Mouse (Mus musculus) brain, embryonic 14.5 days (tissue): ENCODE measurements around the gene Ddx1.

Experiments used
- CTCF ChIP-seq: fragments of 200-500 bp; IDR thresholded peaks from 2 replicates; pipeline ENCODE4 v1.5.1; 2012; ENCODE audit warnings: inconsistent platforms, mild to moderate bottlenecking, moderate library complexity, borderline replicate concordance; ENCODE audit not compliant: insufficient read depth, insufficient read length; ENCODE audit errors: extremely low read depth
- POLR2A ChIP-seq: fragments of 200-500 bp; IDR thresholded peaks from 2 replicates; pipeline ENCODE4 v1.6.1; 2012; ENCODE audit warnings: mild to moderate bottlenecking, inconsistent platforms, borderline replicate concordance; ENCODE audit not compliant: poor library complexity, insufficient read depth, insufficient read length, severe bottlenecking; ENCODE audit errors: extremely low read depth

DNA sequence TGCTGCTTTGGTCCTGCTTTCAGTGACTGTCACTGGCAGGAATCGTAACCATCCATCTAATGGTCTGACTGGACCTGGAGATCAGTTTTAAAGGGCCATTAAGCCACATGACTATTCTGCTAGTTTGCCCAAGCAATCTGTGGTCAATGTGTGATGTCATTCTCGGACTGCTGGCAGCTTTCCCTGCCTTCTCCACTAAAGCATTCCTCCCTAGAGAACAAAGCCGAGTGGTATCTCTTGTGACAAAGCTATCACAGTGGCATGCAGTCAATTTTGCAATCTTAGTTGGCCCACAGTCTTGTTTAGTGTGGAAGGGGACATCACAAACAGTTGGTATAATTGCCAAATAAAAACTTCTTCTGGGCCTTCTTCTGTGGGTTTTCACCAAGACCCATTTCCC lies 6.1 kb upstream of the Ddx1 start:
- TF ChIP-seq CTCF: no peak
- no peak for TF ChIP-seq POLR2A
